Mouse (Mus musculus): ENCODE results near the gene 9530003J23Rik. TPM values are rescaled to one million over a fixed set of nuclear protein-coding genes. Genes with fewer than 3 reads are reported as not detected.

Gene 9530003J23Rik
- polyA plus RNA-seq, 1 experiment from 2014 or later: not detected

DNA sequence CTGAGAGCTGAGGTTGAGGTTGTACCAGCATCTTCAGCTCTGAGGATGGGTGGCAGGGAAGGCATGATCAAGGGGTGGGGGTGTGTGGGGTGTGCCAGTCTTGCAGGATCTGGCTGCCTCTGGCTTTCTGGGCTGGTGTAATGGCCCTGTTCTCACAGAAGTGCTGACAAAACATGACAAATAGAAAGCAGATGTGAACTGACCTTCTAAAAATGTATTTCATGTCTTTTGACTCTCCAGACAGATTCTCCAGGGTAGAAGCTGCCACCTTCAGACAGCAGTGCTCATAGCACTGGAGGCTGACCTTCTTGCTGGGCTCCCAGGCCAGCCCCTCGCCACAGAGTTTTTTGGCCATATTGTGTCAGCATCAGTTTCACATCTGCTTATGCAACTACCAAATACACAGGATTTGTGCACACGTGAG, 34.9 kb downstream of the 9530003J23Rik start:
- ATAC-seq: no peak
- 85% methylated on average over 2 of the region's 2 CpGs for WGBS
- Histone ChIP-seq H3K4me1 (replicated peaks) (peaks cover 13% of the 10 kb centered on the region), H3K4me2 (replicated peaks) (no peak overlapping the region), H3K9me3 (no peaks in the 10 kb centered on the region), H3K36me3 (no peaks in the 10 kb centered on the region), H3K27ac (no peak overlapping the region), H3K4me3 (replicated peaks) (no peak overlapping the region), H3K27me3 (no peaks in the 10 kb centered on the region), H3K9ac (replicated peaks) (no peak overlapping the region)

DNA sequence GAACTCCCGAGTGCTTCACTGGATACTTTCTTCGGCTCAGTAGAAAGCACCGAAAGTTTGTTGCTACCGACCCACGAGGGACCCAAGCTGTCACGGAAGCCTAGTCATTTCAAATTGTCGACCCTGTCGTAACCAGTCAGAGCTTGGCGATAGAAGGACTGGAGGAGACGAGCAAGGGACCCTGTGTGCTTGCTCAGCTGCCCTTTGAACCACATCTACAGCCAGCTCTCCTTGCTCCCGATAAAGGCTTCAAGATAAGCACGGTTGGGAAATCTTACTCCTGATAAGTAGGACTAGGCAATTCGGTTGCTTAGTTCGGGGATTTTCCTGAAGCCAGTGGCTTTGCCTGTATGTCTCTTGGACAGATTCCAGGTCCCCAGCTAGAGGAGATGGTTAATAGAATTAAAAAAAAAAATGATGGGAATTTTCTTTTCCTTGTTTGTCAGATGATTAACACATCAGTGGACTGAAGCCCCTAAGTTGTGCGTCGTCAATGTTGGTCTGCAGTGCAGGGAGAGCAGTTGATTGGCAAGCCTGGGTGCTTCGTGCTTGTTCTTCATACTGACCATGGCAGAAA, 35.4 kb downstream of the 9530003J23Rik start:
- Histone ChIP-seq H3K9ac (replicated peaks) (no peak overlapping the region), H3K27ac (no peak overlapping the region), H3K4me1 (replicated peaks) (peaks cover 13% of the 10 kb centered on the region), H3K9me3 (no peaks in the 10 kb centered on the region), H3K36me3 (no peaks in the 10 kb centered on the region), H3K4me2 (replicated peaks) (no peak overlapping the region), H3K27me3 (no peaks in the 10 kb centered on the region), H3K4me3 (replicated peaks) (no peak overlapping the region)
- ATAC-seq: no peak
- WGBS: 84% methylated on average over 17 of the region's 17 CpGs

DNA sequence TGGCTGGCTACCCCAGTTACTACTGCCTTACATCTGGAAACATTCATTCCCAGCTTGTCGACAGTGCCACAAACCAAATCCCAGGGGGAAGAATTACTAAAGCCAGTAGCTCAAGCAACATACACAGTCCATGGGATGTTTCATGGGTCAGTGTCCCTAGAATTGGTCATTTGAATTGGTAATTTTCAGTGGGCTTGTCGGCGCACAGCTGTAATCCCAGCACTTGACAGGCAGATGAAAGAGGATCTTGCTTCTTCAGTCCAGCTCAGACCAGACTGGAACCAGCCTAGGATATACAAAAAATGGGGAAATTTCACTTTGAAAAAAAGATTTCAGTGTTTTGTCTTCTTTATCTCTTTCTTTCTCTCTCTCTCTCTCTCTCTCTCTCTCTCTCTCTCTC, 38.8 kb downstream of the 9530003J23Rik start:
- no peak overlapping the region for H3K9ac ChIP-seq (replicated peaks)
- no peak for ATAC-seq
- peaks cover 13% of the 10 kb centered on the region for H3K4me1 ChIP-seq (replicated peaks)
- H3K36me3 ChIP-seq: no peaks in the 10 kb centered on the region
- H3K4me3 ChIP-seq (replicated peaks): no peak overlapping the region
- 11% methylated on average over 3 of the region's 3 CpGs for WGBS
- no peaks in the 10 kb centered on the region for H3K9me3 ChIP-seq
- H3K4me2 ChIP-seq (replicated peaks): no peak overlapping the region
- H3K27ac ChIP-seq: no peak overlapping the region
- H3K27me3 ChIP-seq: no peaks in the 10 kb centered on the region

DNA sequence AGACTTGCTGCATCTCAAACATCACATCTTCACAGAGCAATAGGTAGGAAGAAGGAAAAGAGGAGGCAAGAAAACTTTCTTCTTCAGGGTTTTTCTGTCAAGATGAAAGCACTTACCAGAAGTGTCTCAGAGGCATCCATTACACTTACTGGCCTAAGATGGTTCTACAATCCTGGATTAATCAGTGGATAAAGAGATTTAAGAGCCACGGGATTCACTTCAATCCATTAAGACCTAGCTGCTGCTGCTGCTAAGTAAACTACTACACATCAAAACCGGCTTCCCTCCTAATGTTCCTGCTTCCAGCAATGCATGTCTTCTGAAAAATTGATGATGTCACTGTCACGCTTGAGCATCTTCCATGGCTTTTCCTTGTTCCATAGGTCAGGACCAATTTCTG, 41.8 kb downstream of the 9530003J23Rik start:
- Histone ChIP-seq H3K27me3 (no peaks in the 10 kb centered on the region), H3K4me2 (replicated peaks) (no peak overlapping the region), H3K36me3 (no peaks in the 10 kb centered on the region), H3K9me3 (no peaks in the 10 kb centered on the region), H3K4me1 (replicated peaks) (peaks cover 13% of the 10 kb centered on the region), H3K9ac (replicated peaks) (no peak overlapping the region), H3K4me3 (replicated peaks) (no peak overlapping the region), H3K27ac (no peak overlapping the region)
- ATAC-seq: no peak
- 80% methylated on average over 3 of the region's 3 CpGs for WGBS

DNA sequence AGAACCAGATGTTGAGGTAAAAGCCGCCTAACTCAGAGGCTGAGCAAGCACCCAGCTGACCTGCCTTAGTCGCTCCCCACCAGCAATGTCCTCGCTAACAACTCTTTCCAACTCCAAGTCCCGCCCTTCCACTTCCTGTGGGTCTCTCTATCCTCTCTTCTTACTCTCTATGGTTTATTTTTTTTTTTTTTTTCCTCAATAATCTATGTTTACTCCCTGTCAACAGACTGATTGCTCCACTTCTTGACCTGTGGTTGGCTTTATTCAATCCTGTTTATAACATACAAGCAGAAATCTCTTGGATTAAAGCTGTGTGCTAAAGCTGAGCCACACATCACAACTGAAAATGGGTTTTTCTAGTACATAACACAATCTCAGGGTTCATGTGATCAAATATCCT, 42.8 kb downstream of the 9530003J23Rik start:
- Histone ChIP-seq H3K27ac (no peak overlapping the region), H3K9me3 (no peaks in the 10 kb centered on the region), H3K9ac (replicated peaks) (no peak overlapping the region), H3K4me2 (replicated peaks) (no peak overlapping the region), H3K4me3 (replicated peaks) (no peak overlapping the region), H3K36me3 (no peaks in the 10 kb centered on the region), H3K4me1 (replicated peaks) (peaks cover 13% of the 10 kb centered on the region), H3K27me3 (no peaks in the 10 kb centered on the region)
- WGBS: 92% methylated on average over 4 of the region's 4 CpGs
- ATAC-seq: no peak

DNA sequence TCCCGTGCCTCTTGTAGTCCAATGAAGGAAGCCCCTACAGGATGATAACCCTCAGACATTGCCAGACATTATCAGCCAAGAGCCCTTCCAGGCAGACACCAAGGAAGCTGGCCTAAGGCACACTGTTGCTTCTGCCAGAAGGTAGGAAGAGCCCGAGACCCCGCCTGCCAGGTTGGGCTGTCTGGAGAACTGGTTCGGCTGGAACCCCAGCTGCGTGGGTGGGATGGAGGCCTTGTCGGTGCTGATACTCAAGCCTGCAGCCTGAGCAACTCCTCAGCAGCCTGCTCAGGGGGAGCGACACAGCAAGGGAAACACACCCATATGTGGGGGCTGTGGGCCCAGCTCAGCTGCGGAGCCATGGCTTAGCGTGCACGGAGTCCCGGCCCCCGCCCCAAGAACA, 43.5 kb downstream of the 9530003J23Rik start:
- ATAC-seq: no peak
- WGBS: 93% methylated on average over 12 of the region's 12 CpGs
- Histone ChIP-seq H3K9ac (replicated peaks) (no peak overlapping the region), H3K4me3 (replicated peaks) (no peak overlapping the region), H3K4me2 (replicated peaks) (no peak overlapping the region), H3K4me1 (replicated peaks) (peaks cover 9% of the 10 kb centered on the region), H3K36me3 (no peaks in the 10 kb centered on the region), H3K27ac (no peak overlapping the region), H3K27me3 (no peaks in the 10 kb centered on the region), H3K9me3 (no peaks in the 10 kb centered on the region)

DNA sequence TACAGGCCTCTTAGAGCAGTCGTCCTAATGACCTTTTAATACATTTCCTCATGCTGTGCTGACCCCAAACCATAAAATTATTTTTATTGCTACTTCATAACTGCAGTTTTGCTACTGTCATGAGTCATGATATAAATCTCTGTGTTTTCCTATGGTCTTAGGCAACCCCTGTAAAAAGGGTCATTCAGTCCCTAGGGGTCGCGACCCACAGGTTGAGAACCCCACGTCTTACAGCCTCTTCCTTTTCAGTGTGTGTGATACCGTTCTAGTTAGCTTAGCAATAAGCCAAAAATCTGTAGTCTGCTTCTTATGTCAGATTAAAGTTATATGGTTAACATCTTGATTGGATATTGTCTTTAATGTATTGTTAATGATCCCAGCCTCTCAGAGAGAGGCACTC, 45.1 kb downstream of the 9530003J23Rik start:
- ATAC-seq: no peak
- WGBS: 80% methylated on average over 5 of the region's 5 CpGs

DNA sequence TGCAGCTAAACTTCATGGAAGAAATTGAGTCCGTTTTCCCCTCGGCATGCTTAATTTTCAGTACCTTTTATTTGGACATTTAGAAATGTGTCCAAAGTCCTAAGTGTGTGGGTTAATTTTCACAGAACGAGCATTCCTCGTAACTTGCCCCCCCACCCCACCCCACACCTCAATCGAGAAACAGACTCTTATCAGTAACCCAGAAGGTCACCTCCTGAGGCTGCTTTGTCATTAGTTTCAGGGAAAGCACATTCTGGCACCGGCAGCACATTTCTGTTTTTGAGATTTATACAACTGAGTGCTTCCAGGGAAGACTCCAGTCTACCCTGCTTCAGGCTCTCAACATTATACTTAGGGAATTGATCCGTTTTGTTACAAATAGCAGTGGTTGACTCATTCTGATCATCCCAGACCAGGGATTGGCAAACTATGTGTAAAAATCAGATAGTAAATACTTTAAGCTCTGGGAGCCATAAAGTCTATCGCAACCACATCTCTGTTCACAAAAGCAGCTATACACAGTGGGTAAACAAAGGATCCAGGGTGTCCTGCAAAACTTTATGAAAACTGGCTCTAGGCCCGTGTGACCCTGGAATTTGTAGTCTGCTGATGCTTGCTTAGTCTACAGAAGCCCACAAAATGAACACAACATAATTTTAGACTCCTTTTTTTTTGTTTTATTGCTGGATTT, 53.0 kb downstream of the 9530003J23Rik start:
- Histone ChIP-seq H3K27ac (no peak overlapping the region), H3K4me3 (replicated peaks) (no peak overlapping the region), H3K27me3 (no peaks in the 10 kb centered on the region), H3K9ac (replicated peaks) (no peak overlapping the region), H3K36me3 (no peaks in the 10 kb centered on the region), H3K4me2 (replicated peaks) (no peak overlapping the region), H3K9me3 (no peaks in the 10 kb centered on the region), H3K4me1 (replicated peaks) (no peaks in the 10 kb centered on the region)
- ATAC-seq: no peak
- 73% methylated on average over 9 of the region's 9 CpGs for WGBS

More for the DNA sequence above, 45.1 kb downstream of the 9530003J23Rik start:
- no peaks in the 10 kb centered on the region for H3K27me3 ChIP-seq
- no peak overlapping the region for H3K9ac ChIP-seq (replicated peaks)
- H3K4me1 ChIP-seq (replicated peaks): no peaks in the 10 kb centered on the region
- H3K27ac ChIP-seq: no peak overlapping the region
- no peak overlapping the region for H3K4me2 ChIP-seq (replicated peaks)
- no peaks in the 10 kb centered on the region for H3K36me3 ChIP-seq
- no peaks in the 10 kb centered on the region for H3K9me3 ChIP-seq
- no peak overlapping the region for H3K4me3 ChIP-seq (replicated peaks)

Other genes starting within 250 kb of the 9530003J23Rik start
- not detected in 2 replicates for gene Lrrc10, start 193.4 kb downstream of the 9530003J23Rik start, polyA plus RNA-seq (2015; fragmentation: Nextera tagmentation; extraction: Ambion mirVana)
- gene Cct2, start 174.9 kb downstream of the 9530003J23Rik start, polyA plus RNA-seq (2015; fragmentation: Nextera tagmentation; extraction: Ambion mirVana): 280 and 281 TPM in 2 replicates
- 19.0 and 22.2 TPM in 2 replicates for gene Frs2, start 90.2 kb downstream of the 9530003J23Rik start, polyA plus RNA-seq (2015; fragmentation: Nextera tagmentation; extraction: Ambion mirVana)
- gene Yeats4, start 14.2 kb downstream of the 9530003J23Rik start, polyA plus RNA-seq (2015; fragmentation: Nextera tagmentation; extraction: Ambion mirVana): 141 and 160 TPM in 2 replicates
- gene Lyz2, start 43.6 kb upstream of the 9530003J23Rik start, polyA plus RNA-seq (2015; fragmentation: Nextera tagmentation; extraction: Ambion mirVana): 14.7 and 19.0 TPM in 2 replicates
- gene Lyz1, start 54.2 kb upstream of the 9530003J23Rik start, polyA plus RNA-seq (2015; fragmentation: Nextera tagmentation; extraction: Ambion mirVana): not detected in 2 replicates
- 203 and 210 TPM in 2 replicates for gene Cpsf6, start 141.3 kb upstream of the 9530003J23Rik start, polyA plus RNA-seq (2015; fragmentation: Nextera tagmentation; extraction: Ambion mirVana)

Data from midbrain, embryonic 13.5 days (tissue).